Mouse (Mus musculus) heart, adult 2 months (tissue): ENCODE measurements around the gene Ezh1. TPM values are rescaled to one million over a fixed set of nuclear protein-coding genes. Genes with fewer than 3 reads are reported as not detected.
A peak's percentile ranks its signal among the peaks of the same experiment; 100 is the strongest.

Experiments used
- DNase-seq, 2 experiments: peaks; one replicate each; pipeline ENCODE4 v3.0.0; 2021
- H3K27ac ChIP-seq: fragments of 200-600 bp; 2 replicates; pipeline ENCODE4 v1.8.1; 2022
- H3K27me3 ChIP-seq: fragments of 200-500 bp; 2 replicates; pipeline ENCODE4 v1.6.1; 2012; ENCODE audit warnings: mild to moderate bottlenecking, low read length, inconsistent platforms, mixed read lengths; ENCODE audit not compliant: control insufficient read depth, insufficient read depth
- H3K36me3 ChIP-seq: fragments of 200-500 bp; 2 replicates; pipeline ENCODE4 v1.6.1; 2012; ENCODE audit warnings: low read length, inconsistent platforms; ENCODE audit not compliant: control insufficient read depth, insufficient read depth
- H3K4me1 ChIP-seq: fragments of 200-500 bp; 2 replicates; pipeline ENCODE4 v1.6.1; 2011; ENCODE audit warnings: low read length; ENCODE audit not compliant: control insufficient read depth, insufficient read depth
- H3K4me3 ChIP-seq: fragments of 200-600 bp; 2 replicates; pipeline ENCODE4 v1.8.1; 2022
- H3K79me2 ChIP-seq: fragments of 200-500 bp; replicated peaks from 2 replicates; pipeline ENCODE4 v1.6.1; 2012; ENCODE audit warnings: mild to moderate bottlenecking, inconsistent platforms, low read length, moderate library complexity, mixed read lengths; ENCODE audit not compliant: control insufficient read depth, insufficient read depth
- H3K9ac ChIP-seq: fragments of 200-500 bp; 2 replicates; pipeline ENCODE4 v1.6.1; 2012; ENCODE audit warnings: low read depth, mild to moderate bottlenecking, control low read depth, inconsistent platforms, low read length, mixed read lengths
- CTCF ChIP-seq: fragments of 200-600 bp; IDR thresholded peaks from 2 replicates; pipeline ENCODE4 v1.8.1; 2022; ENCODE audit warnings: antibody characterized with exemption, mild to moderate bottlenecking, moderate library complexity
- EP300 ChIP-seq: fragments of 200-500 bp; IDR thresholded peaks from 2 replicates; pipeline ENCODE4 v1.6.1; 2011; ENCODE audit warnings: low read depth, low read length, control low read depth; ENCODE audit not compliant: insufficient read depth
- POLR2A ChIP-seq: fragments of 200-500 bp; IDR thresholded peaks from 2 replicates; pipeline ENCODE4 v1.6.1; 2011; ENCODE audit warnings: mild to moderate bottlenecking, low read depth, low read length, control low read depth; ENCODE audit not compliant: insufficient read depth
- WGBS: fragments of 180-500 bp; shearing (Covaris S2); methylation state at CpG from one replicate; pipeline ENCODE4 v1.1.7; 2018; 5-methylcytosine and 5-hydroxymethylcytosine counted together
- intact Hi-C: fragments of 180-260 bp; cut with DNase I; formaldehyde crosslinking; loops from one replicate; pipeline ENCODE4 v1.15.1; 2025
- polyA plus RNA-seq: library from polyadenylated mRNA; depleted of rRNA; stranded (reverse); fragments of >200 nt; gene quantifications from 2 replicates; pipeline ENCODE4 v1.2.3, GENCODE M21; 2012
- total RNA-seq, 2 experiments: library from RNA; stranded (reverse); gene quantifications; 2 replicates each; pipeline ENCODE4 v1.2.3; 2021

Gene Ezh1
- total and polyA plus RNA-seq, 3 experiments: 26.1 to 31.4 (median 29.8) TPM

DNA sequence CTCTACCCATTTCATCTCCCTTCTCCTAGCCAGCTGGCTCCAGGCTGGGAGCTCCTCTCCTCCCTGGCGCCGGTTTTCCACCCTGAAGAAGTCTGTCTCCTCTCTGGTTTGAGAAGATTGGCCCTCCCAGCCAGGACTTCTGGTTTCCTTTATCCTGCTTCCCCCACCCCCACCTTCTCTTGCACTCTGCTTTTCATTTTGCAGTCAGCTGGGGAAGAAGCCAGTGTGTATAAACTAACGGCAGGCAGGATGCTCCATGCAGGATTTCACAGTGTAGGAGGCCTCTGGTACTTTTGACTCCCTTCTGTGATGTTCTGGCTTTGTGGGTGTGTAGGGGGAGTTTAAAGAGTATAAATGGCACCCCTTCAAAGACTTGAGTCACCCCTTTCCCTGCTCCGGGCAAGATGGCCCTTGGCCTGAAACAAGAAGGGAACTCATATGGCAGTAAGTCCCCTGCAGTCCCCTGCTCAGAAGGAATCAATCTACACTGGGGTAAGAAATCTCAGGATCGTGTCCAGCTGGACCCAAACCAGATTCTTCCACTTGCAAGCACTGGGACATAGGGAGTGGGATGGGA is 11.9 kb upstream of the Ezh1 start:
- Histone ChIP-seq H3K4me1 (peaks cover 2% of the 10 kb centered on the region; the same call in 1 of the 2 replicates), H3K79me2 (no peaks in the 10 kb centered on the region), H3K4me3 (no peak overlapping the region), H3K27ac (peak overlapping the region; percentile 43), H3K9ac (no peak overlapping the region), H3K27me3 (no peaks in the 10 kb centered on the region), H3K36me3 (no peaks in the 10 kb centered on the region)
- TF ChIP-seq CTCF: no peak
- TF ChIP-seq EP300: no peak
- TF ChIP-seq POLR2A: no peak
- WGBS: 19% methylated on average over 5 of the region's 5 CpGs
- peak; percentile 43 to 48 for DNase-seq
- intact Hi-C loops: no loop called here

- 82% methylated on average over 5 of the region's 5 CpGs for WGBS
- no peak overlapping the region for H3K9ac ChIP-seq
- TF ChIP-seq EP300 (no peak), CTCF (no peak), POLR2A (no peak)
- no peak overlapping the region for H3K27ac ChIP-seq
- no peaks in the 10 kb centered on the region for H3K27me3 ChIP-seq
- peaks cover 4% of the 10 kb centered on the region; the same call in 1 of the 2 replicates for H3K4me1 ChIP-seq
- no peak overlapping the region for H3K4me3 ChIP-seq
- peak in 1 of 2 experiments; percentile 22 for DNase-seq
- H3K79me2 ChIP-seq: no peaks in the 10 kb centered on the region
- intact Hi-C loops: no loop called here
- H3K36me3 ChIP-seq: no peaks in the 10 kb centered on the region
Measured at GRCm38 (mm10) chr11:101236782-101237181, 10.5 kb upstream of the Ezh1 start.

DNA sequence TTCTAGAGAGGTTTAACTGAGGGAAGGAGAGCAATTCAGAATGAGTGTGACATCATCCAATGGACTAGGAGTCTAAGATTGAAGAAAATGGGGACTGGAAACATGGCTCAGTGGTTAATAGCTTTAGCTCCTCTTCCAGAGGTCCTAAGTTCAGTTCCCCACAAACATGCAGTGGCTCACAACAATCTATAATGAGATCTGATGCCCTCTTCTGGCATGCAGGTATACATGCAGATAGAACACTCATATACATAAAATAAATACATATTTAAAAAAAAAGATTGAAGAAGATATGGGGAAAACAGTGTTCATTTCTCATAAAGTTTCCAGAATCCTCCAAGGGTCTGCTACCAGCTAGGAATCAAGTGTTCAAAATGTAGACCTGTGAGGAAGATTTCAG is 9.2 kb upstream of the Ezh1 start:
- intact Hi-C loops: no loop called here
- TF ChIP-seq EP300 (no peak), POLR2A (no peak), CTCF (peak; percentile 33)
- H3K9ac ChIP-seq: no peak overlapping the region
- H3K4me1 ChIP-seq: peaks cover 7% of the 10 kb centered on the region; the same call in 1 of the 2 replicates
- H3K79me2 ChIP-seq: no peaks in the 10 kb centered on the region
- no peaks in the 10 kb centered on the region for H3K27me3 ChIP-seq
- H3K27ac ChIP-seq: no peak overlapping the region
- no peak for DNase-seq
- no peaks in the 10 kb centered on the region for H3K36me3 ChIP-seq
- H3K4me3 ChIP-seq: no peak overlapping the region

- Histone ChIP-seq H3K36me3 (no peaks in the 10 kb centered on the region; the same call in 1 of the 2 replicates), H3K9ac (no peak overlapping the region), H3K27ac (no peak overlapping the region), H3K4me3 (no peak overlapping the region), H3K4me1 (peaks cover 15% of the 10 kb centered on the region; the same call in 1 of the 2 replicates), H3K79me2 (no peaks in the 10 kb centered on the region), H3K27me3 (no peaks in the 10 kb centered on the region)
- DNase-seq: no peak
- intact Hi-C loops: no loop called here
- no peak for TF ChIP-seq POLR2A
- no peak for TF ChIP-seq EP300
- TF ChIP-seq CTCF: no peak
Measured at GRCm38 (mm10) chr11:101234124-101234523, 7.9 kb upstream of the Ezh1 start.

DNA sequence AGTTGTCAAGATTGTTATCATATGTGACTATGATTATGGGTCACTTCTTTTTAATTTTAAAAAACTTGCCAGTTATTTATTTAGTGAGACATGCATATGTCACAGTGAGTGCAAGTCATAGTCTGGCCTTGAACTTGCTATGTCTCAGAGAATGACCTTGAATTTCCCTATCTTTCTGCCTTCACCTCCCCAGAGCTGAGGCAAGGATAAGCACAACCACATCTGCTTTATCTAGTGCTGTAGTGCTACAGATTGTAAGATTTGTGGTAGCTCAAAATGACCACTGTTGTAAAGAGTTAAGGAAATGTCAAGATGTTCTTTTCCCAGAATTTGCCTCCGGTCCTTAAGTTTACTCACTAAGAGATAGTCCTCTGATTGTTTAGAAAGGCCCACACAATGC is 7.0 kb upstream of the Ezh1 start:
- H3K27me3 ChIP-seq: no peaks in the 10 kb centered on the region
- 80% methylated on average over 1 of the region's 1 CpGs for WGBS
- H3K4me1 ChIP-seq: peaks cover 16% of the 10 kb centered on the region; the same call in 1 of the 2 replicates
- no peak for DNase-seq
- no peaks in the 10 kb centered on the region; the same call in 1 of the 2 replicates for H3K36me3 ChIP-seq
- intact Hi-C loops: no loop called here
- no peak overlapping the region for H3K4me3 ChIP-seq
- TF ChIP-seq CTCF: no peak
- TF ChIP-seq POLR2A: no peak
- no peak for TF ChIP-seq EP300
- no peak overlapping the region for H3K9ac ChIP-seq
- H3K27ac ChIP-seq: peak overlapping the region; percentile 98
- H3K79me2 ChIP-seq: no peaks in the 10 kb centered on the region

GRCm38 (mm10) chr11:101232010-101232839 is 6.0 kb upstream of the Ezh1 start:
- Histone ChIP-seq H3K9ac (peak overlapping the region; percentile 56), H3K36me3 (no peaks in the 10 kb centered on the region; the same call in 1 of the 2 replicates), H3K27me3 (no peaks in the 10 kb centered on the region), H3K4me1 (peaks cover 14% of the 10 kb centered on the region; the same call in 1 of the 2 replicates), H3K79me2 (no peaks in the 10 kb centered on the region), H3K4me3 (peak overlapping the region; percentile 52), H3K27ac (peak overlapping the region; percentile 98)
- TF ChIP-seq CTCF (no peak), POLR2A (peak; percentile 71), EP300 (0 out of 2 replicates have a peak, but pooled peaks have one; percentile 55)
- WGBS: 38% methylated on average over 6 of the region's 6 CpGs
- intact Hi-C loops: no loop called here
- DNase-seq: peak; percentile 70 to 75
